Mouse (Mus musculus) lung, postnatal 0 days (tissue): ENCODE results near the gene Rabepk.
"Not testable (repeated sequence)": the region's sequence is repeated elsewhere in the genome, so short reads cannot be mapped to it uniquely, and the experiment has no call there.

Experiments
- CTCF ChIP-seq: IDR thresholded peaks from 2 replicates; pipeline ENCODE4 v1.5.1; 2016; ENCODE audit warnings: antibody characterized with exemption, mild to moderate bottlenecking
- EP300 ChIP-seq: IDR thresholded peaks from 2 replicates; pipeline ENCODE4 v1.6.1; 2016; ENCODE audit warnings: antibody characterized with exemption, mild to moderate bottlenecking, control low read depth

DNA sequence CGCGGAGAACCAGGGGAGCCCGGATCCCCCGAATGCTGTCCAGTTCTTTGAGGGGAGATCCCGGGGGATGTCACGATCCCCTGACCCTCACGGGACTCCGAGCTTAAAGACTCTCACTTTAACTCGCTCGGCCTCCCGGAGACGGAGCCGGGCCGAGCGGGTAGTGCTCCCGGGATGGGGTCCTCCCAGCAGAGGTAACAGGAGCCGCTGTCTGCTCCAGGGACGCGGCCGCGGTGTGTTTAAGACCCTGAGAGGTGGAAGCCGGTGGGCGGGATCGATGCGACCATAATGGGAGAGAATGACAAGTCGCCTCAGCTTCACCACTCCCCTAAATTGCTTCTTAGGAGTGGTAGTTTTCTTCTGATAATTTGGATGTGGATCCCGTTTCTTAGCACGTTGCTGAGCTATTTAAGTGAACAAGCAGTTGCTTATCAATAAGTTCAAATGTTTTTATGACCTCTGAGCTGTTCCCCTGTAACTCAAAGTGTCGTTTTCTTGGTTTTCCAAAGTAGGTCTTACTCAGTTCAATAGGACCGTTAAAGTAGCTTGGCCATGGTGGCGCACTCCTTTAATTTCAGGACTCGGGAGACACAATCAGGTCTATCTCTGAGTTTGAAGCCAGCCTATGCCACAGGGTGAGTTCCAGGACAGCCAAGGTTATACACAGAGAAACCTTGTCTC is 3.0 kb upstream of the Rabepk start:
- TF ChIP-seq EP300, CTCF: not testable (repeated sequence)
